Mouse (Mus musculus): Measurements from ENCODE around the gene Cyb561. TPM values are rescaled to one million over a fixed set of nuclear protein-coding genes. Genes with fewer than 3 reads are reported as not detected.
A peak's percentile ranks its signal among the peaks of the same experiment; 100 is the strongest.

The Cyb561 gene
- total RNA-seq, 1 experiment from 2014 or later: 2.2 TPM

GRCm38 (mm10) chr11:105934816-105935215 lies 18.3 kb downstream of the Cyb561 start:
- no peak for ATAC-seq (replicated peaks in 1 of 2; ENCODE audit: insufficient read depth in 1 of 2, low FRiP score in 2 of 2, low TSS enrichment in 1 of 2, low read depth in 1 of 2, poor library complexity in 2 of 2, severe bottlenecking in 2 of 2)

DNA sequence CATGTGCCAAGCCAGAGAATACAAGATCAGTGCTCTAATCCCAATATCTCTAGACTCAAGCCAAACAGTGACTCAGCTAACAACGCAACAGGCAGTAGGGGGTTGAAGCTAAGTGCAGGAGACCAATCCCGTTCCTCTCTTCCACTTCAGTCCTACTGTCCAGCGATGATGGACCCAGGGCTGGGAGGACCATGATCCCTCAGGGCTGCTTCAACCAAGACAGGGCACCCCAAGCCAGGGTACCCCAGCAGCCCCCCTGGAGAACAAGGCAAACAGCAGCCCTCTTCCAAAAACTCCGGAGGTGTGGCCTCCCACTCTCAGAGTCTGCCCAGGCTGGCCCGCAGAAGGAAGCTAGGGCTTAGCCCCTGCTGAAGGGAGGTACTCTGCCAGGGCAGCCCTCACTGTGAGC lies 18.8 kb downstream of the Cyb561 start:
- ATAC-seq (replicated peaks in 1 of 2; ENCODE audit: insufficient read depth in 1 of 2, low FRiP score in 2 of 2, low TSS enrichment in 1 of 2, low read depth in 1 of 2, poor library complexity in 2 of 2, severe bottlenecking in 2 of 2): peak in 1 of 2 experiments; percentile 6; a peak in 1 of 4 replicates

GRCm38 (mm10) chr11:105933746-105934145 lies 19.4 kb downstream of the Cyb561 start:
- no peak for ATAC-seq (replicated peaks in 1 of 2; ENCODE audit: insufficient read depth in 1 of 2, low FRiP score in 2 of 2, low TSS enrichment in 1 of 2, low read depth in 1 of 2, poor library complexity in 2 of 2, severe bottlenecking in 2 of 2)

GRCm38 (mm10) chr11:105931380-105931779 lies 21.8 kb downstream of the Cyb561 start:
- ATAC-seq (replicated peaks in 1 of 2; ENCODE audit: insufficient read depth in 1 of 2, low FRiP score in 2 of 2, low TSS enrichment in 1 of 2, low read depth in 1 of 2, poor library complexity in 2 of 2, severe bottlenecking in 2 of 2): no peak

DNA sequence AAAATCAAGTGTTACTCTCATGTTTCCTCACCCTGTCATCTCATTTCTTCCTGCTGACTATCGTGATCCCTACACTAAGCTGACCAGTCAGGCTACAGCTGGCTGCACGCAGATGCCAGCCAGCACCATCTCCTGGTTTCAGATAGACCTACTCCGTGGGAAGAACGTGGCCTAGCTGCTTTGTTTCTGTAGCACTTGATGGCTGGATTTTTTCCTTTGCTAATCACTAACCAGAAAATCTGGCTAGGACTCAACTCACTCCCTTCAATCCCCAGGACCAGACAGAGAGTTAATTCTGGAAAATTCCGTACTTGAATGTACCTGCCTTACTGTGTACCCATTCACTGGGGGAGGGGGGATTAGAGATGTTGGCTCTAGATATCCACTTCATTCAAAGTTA lies 25.0 kb downstream of the Cyb561 start:
- no peak for ATAC-seq (replicated peaks in 1 of 2; ENCODE audit: insufficient read depth in 1 of 2, low FRiP score in 2 of 2, low TSS enrichment in 1 of 2, low read depth in 1 of 2, poor library complexity in 2 of 2, severe bottlenecking in 2 of 2)

- peak; percentile 75 to 78 for ATAC-seq (replicated peaks in 1 of 2; ENCODE audit: insufficient read depth in 1 of 2, low FRiP score in 2 of 2, low TSS enrichment in 1 of 2, low read depth in 1 of 2, poor library complexity in 2 of 2, severe bottlenecking in 2 of 2)
These were observed 25.8 kb downstream of the Cyb561 start for GRCm38 (mm10) chr11:105927065-105928030.

GRCm38 (mm10) chr11:105922769-105923663 lies 30.1 kb downstream of the Cyb561 start:
- ATAC-seq (replicated peaks in 1 of 2; ENCODE audit: insufficient read depth in 1 of 2, low FRiP score in 2 of 2, low TSS enrichment in 1 of 2, low read depth in 1 of 2, poor library complexity in 2 of 2, severe bottlenecking in 2 of 2): no peak

DNA sequence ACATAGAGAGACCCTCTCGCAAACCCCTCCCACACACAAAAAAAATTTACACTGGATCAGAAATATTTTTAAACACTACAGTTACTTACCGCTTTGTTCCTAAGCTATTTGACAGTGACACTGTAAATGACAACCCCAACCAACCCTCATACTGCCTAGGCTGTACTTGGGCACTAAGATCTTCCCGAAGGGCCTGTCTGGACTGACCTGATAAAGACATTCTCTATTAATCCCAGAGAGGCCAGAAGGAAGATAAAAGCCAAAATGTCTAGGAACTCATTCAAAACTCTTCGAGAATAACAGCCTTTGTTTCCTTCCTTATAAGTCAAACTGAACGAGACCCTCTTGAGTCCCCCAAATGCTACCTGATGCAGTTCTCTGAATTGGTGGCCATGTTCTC lies 31.9 kb downstream of the Cyb561 start:
- no peak for ATAC-seq (replicated peaks in 1 of 2; ENCODE audit: insufficient read depth in 1 of 2, low FRiP score in 2 of 2, low TSS enrichment in 1 of 2, low read depth in 1 of 2, poor library complexity in 2 of 2, severe bottlenecking in 2 of 2)

GRCm38 (mm10) chr11:105920836-105921235 lies 32.3 kb downstream of the Cyb561 start:
- ATAC-seq (replicated peaks in 1 of 2; ENCODE audit: insufficient read depth in 1 of 2, low FRiP score in 2 of 2, low TSS enrichment in 1 of 2, low read depth in 1 of 2, poor library complexity in 2 of 2, severe bottlenecking in 2 of 2): no peak

DNA sequence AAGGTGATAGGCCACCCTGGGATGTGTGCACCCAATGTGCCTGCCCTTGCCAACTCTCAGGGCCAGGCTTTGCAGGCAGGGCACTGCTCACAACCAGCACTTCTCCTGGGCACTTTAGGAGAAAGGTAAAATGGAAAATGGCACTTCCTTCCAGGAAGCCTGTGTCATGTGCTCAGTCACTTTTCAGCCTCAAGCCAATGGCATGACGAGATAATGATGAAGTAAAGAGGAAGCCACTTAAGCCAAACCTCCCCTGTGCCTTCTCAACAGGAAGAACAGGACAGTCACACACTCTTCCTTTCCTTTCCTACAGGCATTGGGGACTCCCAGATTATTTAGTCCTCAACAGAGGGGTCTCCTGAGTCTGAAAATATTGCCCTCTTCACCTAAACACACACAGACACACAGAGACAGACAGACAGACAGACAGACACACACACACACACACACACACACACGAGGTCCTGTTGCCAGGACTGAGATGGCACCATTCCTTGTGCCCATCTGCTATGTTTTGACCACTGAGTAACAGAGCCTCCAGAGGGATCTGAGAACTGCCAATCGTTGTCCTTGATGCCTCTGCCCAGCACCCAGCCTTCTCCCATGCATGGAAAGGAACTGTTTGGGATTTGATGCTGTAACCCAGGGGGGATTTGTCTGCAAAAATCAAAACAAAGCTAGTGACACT lies 32.9 kb downstream of the Cyb561 start:
- no peak for ATAC-seq (replicated peaks in 1 of 2; ENCODE audit: insufficient read depth in 1 of 2, low FRiP score in 2 of 2, low TSS enrichment in 1 of 2, low read depth in 1 of 2, poor library complexity in 2 of 2, severe bottlenecking in 2 of 2)

DNA sequence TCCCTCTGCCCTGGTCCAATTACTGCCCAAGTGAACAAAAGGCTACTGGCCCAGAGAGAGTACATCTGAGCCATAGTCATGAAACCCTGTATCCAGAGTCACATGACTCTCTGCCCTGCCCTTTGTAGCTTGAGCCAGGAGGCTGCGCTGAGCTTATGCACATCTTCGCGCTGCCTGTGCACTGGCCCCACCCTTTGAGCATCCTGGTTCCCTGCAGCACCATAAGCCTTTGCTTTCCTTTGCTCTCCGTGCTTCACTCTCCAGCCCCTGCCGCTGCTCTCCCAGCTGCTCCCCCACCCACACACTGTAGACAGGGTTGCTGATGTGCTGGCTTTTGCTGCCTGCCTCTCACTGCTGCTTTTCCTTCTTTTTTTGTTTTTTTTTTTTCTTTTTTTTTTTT lies 39.6 kb downstream of the Cyb561 start:
- no peak for ATAC-seq (replicated peaks in 1 of 2; ENCODE audit: insufficient read depth in 1 of 2, low FRiP score in 2 of 2, low TSS enrichment in 1 of 2, low read depth in 1 of 2, poor library complexity in 2 of 2, severe bottlenecking in 2 of 2)

- peak; percentile 76 to 78; a peak in 3 of 4 replicates for ATAC-seq (replicated peaks in 1 of 2; ENCODE audit: insufficient read depth in 1 of 2, low FRiP score in 2 of 2, low TSS enrichment in 1 of 2, low read depth in 1 of 2, poor library complexity in 2 of 2, severe bottlenecking in 2 of 2)
These were observed 41.4 kb downstream of the Cyb561 start for GRCm38 (mm10) chr11:105911592-105912375.

GRCm38 (mm10) chr11:105911149-105911548 lies 42.0 kb downstream of the Cyb561 start:
- no peak for ATAC-seq (replicated peaks in 1 of 2; ENCODE audit: insufficient read depth in 1 of 2, low FRiP score in 2 of 2, low TSS enrichment in 1 of 2, low read depth in 1 of 2, poor library complexity in 2 of 2, severe bottlenecking in 2 of 2)

DNA sequence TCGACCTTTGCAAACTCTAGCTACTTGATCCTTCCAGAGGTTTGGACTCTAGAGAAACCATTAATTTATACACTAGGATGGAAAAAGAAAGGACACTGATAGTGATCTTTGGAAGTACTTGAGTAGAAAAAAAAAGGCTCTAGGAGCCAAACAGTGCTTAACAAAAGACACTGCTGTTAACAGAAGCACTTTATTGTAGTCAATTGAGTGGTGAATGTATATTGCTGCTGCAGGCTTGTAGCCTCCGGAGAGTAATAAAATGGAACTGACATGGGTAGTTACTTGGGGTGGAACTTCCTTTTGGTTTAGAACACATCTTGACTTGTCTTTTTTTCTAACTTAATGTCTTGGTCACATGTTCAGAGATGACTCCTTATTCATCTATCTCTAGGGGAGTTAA lies 43.5 kb downstream of the Cyb561 start:
- ATAC-seq (replicated peaks in 1 of 2; ENCODE audit: insufficient read depth in 1 of 2, low FRiP score in 2 of 2, low TSS enrichment in 1 of 2, low read depth in 1 of 2, poor library complexity in 2 of 2, severe bottlenecking in 2 of 2): no peak

GRCm38 (mm10) chr11:105908926-105909325 lies 44.2 kb downstream of the Cyb561 start:
- no peak for ATAC-seq (replicated peaks in 1 of 2; ENCODE audit: insufficient read depth in 1 of 2, low FRiP score in 2 of 2, low TSS enrichment in 1 of 2, low read depth in 1 of 2, poor library complexity in 2 of 2, severe bottlenecking in 2 of 2)

GRCm38 (mm10) chr11:105907381-105907780 lies 45.8 kb downstream of the Cyb561 start:
- no peak for ATAC-seq (replicated peaks in 1 of 2; ENCODE audit: insufficient read depth in 1 of 2, low FRiP score in 2 of 2, low TSS enrichment in 1 of 2, low read depth in 1 of 2, poor library complexity in 2 of 2, severe bottlenecking in 2 of 2)
